Mouse (Mus musculus) frontal cortex, postnatal 25 days (tissue): Measurements from ENCODE around the gene Pik3r4.

ENCODE experiments used
- DNase-seq, 2 experiments: peaks; one replicate each; pipeline ENCODE4 v3.0.0; 2022; ENCODE audit warnings: low spot score in 2 of 2

Pik3r4 gene

DNA sequence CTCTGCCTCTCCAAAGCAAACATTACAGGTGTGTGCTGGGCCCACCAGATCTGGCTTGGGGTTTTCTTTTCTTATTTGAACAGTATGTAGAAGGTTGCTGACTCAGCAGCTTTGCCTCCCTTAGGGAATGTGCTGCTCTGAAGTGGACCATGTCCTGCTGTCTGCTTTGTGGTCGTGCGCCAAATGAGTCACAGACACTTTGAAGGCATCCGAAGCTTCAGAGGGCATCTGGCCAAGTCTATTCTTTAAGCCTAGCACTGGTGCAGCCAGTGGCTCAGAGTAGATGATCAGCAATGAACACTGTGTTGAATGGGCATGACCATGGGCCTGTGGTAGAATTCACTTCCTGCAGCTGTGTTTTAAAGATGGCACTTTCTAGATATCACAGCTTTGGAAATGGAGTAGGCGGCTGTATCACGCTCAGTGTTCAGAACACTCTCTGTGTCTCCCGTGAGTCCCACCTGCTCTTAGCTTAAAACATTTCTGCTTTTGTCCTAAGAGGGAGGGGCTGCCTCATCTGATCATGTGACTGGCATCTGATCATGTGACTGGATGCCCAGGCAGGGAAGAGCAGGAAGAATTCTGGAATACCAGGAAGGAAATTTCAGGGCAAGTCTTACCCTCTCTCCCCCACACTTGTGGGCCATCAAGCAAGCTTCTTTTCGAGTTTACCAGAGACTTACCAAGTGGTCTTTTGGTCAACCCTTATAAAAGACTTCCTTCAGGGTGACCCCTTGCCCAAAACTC, 54.2 kb downstream of the Pik3r4 start:
- no peak for DNase-seq

- no peak for DNase-seq
These were observed 55.1 kb downstream of the Pik3r4 start for GRCm38 (mm10) chr9:105697764-105698396.

- DNase-seq, result no peak
These were observed 57.9 kb downstream of the Pik3r4 start for GRCm38 (mm10) chr9:105700702-105701101.

DNA sequence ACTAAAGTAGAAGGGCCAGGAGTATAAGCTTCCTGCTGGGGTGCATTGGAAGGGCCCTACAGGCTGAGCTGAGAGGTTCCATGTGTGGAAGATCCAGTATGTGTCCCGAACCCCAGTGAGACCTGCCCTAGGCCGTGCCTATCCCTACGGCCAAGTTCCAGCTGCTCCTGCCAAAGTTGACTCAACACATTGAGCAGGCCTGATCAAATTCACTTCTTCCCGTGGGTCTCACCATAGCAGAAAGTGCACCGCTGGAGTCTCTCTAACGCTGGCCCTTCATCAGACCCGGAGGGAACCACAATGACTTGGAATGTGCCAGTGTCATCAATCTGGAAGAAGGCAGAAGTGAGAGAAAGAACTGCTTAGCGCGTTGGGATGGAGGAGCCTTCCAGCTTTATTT, 59.2 kb downstream of the Pik3r4 start:
- DNase-seq, result no peak

- no peak for DNase-seq
These were observed 61.6 kb downstream of the Pik3r4 start for GRCm38 (mm10) chr9:105704226-105704932.

DNA sequence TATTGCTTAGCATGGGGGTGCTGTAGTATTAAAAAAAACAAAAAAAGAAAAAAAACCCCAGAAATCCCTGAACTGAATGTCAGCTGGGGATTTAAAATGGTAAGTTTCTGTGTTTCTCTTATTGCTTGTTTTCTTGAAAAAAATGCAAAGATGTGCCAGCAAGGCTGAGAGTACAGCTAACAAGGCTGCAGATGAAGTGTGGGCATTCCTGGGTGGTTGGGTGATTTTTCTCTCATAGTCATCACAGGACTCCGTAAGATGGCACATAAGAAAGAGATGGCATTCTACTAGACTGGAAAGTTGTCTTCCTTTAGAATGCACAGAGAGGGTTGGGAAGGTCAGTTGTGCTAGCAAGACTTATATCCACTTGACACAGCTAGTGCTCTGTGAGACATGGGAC, 62.2 kb downstream of the Pik3r4 start:
- DNase-seq, result no peak

DNA sequence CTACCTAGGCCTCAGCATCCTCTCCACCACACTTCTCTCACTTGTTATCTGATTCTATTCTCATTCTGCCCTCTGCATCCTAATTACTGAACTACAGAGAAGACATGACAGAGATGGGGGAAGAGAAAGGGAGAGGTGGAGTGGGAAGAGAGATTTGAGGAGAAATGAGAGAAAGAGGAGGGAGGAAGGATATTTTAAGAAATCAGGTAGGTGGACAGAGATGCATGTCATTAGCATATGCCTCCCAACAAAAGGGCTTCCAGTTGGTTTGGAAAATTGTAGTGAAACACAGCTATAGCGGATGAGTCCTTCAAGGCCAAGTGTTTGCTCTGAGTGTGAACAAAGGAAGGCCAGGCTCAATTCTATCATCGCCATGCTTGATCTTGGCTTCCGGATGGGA, 69.3 kb downstream of the Pik3r4 start:
- no peak for DNase-seq

DNA sequence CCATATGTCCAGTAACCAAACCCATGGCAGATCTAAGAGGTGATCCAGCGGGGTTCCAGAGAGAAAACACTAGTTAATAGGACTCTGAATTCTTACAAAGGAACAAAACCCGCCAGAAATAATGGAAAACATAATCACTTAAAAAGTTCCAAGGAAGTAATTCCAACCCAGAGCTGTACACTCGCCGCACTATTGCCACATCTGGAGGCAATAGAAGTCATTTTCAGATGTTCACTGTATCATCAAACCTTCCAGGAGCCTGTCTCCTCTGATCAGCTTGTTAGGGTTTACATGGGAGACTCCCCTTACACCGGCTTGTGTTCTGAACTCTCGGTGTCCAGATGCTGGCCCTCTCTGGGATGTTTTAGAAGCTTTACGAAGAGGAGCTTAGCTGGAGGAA, 76.6 kb downstream of the Pik3r4 start:
- DNase-seq, result no peak

DNA sequence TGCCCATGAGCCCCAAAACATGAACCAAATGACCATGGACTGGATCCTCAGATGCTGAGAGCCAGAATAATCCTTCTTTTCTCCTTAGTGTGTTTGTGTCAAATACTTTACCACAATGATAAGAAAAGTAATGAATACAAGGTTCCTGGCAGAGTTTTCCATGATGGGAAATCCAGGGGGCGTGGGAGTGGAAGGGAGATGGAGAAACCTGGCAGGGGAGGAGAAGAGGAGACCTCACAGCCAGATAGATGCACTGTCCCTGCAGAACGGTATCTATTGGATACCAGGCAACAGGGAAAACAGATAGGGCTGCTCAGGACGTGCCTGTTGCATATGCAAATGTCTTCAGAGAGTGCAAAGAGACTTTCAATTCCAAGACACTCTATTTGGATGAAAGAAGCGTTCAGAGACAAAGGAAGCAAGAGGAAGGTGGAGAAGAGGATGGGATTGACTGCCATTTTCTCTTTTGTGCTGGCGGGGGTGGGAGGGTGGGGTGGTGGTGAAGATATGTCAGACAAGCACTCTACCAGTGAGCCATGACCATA, 77.1 kb downstream of the Pik3r4 start:
- DNase-seq, result no peak

GRCm38 (mm10) chr9:105720430-105720829, 77.7 kb downstream of the Pik3r4 start:
- peak in 1 of 2 experiments; percentile 38 for DNase-seq

DNA sequence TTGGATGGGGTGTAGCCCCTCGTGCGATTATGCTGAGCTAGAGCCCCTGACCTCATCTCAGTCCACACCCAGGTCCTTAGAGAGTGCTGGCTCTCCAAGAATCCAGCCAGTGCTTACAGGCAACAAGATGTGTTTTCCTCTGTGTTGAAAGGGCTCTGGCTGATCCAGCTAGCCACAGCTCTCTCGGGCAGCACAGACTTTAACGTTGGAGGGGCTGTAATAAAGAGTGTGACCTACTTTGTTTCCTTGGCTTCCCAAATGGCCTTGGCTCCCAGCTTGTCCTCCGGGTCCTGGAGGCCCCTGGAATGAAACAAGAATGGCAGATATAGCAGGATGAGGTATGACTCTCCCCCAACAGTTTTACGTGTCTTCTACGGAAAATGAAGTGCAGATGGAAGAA, 89.2 kb downstream of the Pik3r4 start:
- DNase-seq, result no peak

DNA sequence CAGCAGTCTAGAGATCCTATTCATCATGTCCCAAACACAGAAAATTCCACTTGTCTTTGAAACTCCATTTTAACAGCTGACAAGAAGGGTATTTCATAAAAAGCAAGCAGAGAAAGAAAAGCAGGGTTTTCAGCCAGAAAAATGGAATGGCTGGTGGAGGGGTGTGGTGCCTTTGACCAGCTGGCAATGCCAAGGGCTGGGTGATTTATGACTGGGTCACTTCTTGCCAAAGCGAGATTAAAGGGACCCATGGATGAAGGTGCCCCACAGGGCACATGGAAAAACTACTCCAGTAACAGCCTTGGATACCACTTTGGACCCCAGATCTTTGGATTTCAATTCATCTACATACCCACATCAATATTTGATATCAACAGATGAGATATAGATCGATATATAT, 91.9 kb downstream of the Pik3r4 start:
- no peak for DNase-seq

- no peak for DNase-seq
These were observed 92.4 kb downstream of the Pik3r4 start for GRCm38 (mm10) chr9:105735195-105735594.
